In genomic region chr11:96367141-96367540, GRCm38 (mm10) we compare ENCODE assay signal across 16 mouse cellular contexts. TPM values are rescaled to one million over a fixed set of nuclear protein-coding genes. Genes with fewer than 3 reads are reported as not detected.
DNase-seq lines count a peak whose midpoint lies in the region; ATAC-seq lines count a peak whose summit lies in the region.
"Had no signal": no experiment of that assay in that cellular context is flagged by ENCODE, and none has a peak within 500 bp of the region (broad histone marks: within the 10 kb centered on the region; RNA-seq: fewer than 3 reads in every experiment).

No protein-coding gene starts in this region.

- no peaks in the 10 kb centered on the region for H3K36me3 ChIP-seq in kidney, embryonic 14.5 days (ENCODE audit: control insufficient read depth, insufficient read depth, low read length)
- no peaks in the 10 kb centered on the region for H3K36me3 ChIP-seq in neural tube, embryonic 11.5 days (ENCODE audit: control insufficient read depth, insufficient read depth, low read length)
- H3K36me3 ChIP-seq in neural tube, embryonic 13.5 days, result no peaks in the 10 kb centered on the region

- H3K27me3 ChIP-seq in kidney, embryonic 14.5 days (ENCODE audit: control insufficient read depth, insufficient read depth, low read length), result peaks cover 10% of the 10 kb centered on the region
- H3K27me3 ChIP-seq in neural tube, embryonic 11.5 days (ENCODE audit: control insufficient read depth, insufficient read depth, low read length), result peaks cover 10% of the 10 kb centered on the region; the same call in 1 of the 2 replicates
- H3K27me3 ChIP-seq in neural tube, embryonic 13.5 days, result peaks cover 18% of the 10 kb centered on the region; the same call in 1 of the 2 replicates

- 28% methylated on average over 6 of the region's 6 CpGs for WGBS in kidney, embryonic 14.5 days
- WGBS in neural tube, embryonic 11.5 days, result 14% methylated on average over 6 of the region's 6 CpGs
- 19% methylated on average over 6 of the region's 6 CpGs for WGBS in neural tube, embryonic 13.5 days

- H3K4me1 ChIP-seq in kidney, embryonic 14.5 days (ENCODE audit: control insufficient read depth, insufficient read depth, low read length), result peaks cover 35% of the 10 kb centered on the region
- H3K4me1 ChIP-seq in neural tube, embryonic 11.5 days (ENCODE audit: control insufficient read depth, insufficient read depth, low read length), result peaks cover 25% of the 10 kb centered on the region
- H3K4me1 ChIP-seq in neural tube, embryonic 13.5 days (replicated peaks), result peaks cover 38% of the 10 kb centered on the region

- H3K27ac ChIP-seq in kidney, embryonic 14.5 days (ENCODE audit: low read depth, low read length), result no peak overlapping the region
- 0 out of 2 replicates have a peak overlapping the region, but pooled peaks have one; percentile 39 for H3K27ac ChIP-seq in neural tube, embryonic 11.5 days (ENCODE audit: low read depth, low read length)
- H3K27ac ChIP-seq in neural tube, embryonic 13.5 days (replicated peaks), result no peak overlapping the region
- H3K27ac ChIP-seq: heart, adult 2 months had no signal

- H3K4me2 ChIP-seq in kidney, embryonic 14.5 days (replicated peaks; ENCODE audit: low read depth, low read length), result peak overlapping the region; percentile 40
- H3K4me2 ChIP-seq in neural tube, embryonic 11.5 days (ENCODE audit: low read depth), result peak overlapping the region; percentile 82
- H3K4me2 ChIP-seq in neural tube, embryonic 13.5 days, result peak overlapping the region; percentile 64

- H3K9me3 ChIP-seq in kidney, embryonic 14.5 days (ENCODE audit: control insufficient read depth, low read length), result no peaks in the 10 kb centered on the region
- H3K9me3 ChIP-seq in neural tube, embryonic 11.5 days (ENCODE audit: control insufficient read depth, low read length), result no peaks in the 10 kb centered on the region
- H3K9me3 ChIP-seq in neural tube, embryonic 13.5 days, result no peaks in the 10 kb centered on the region

- ATAC-seq in kidney, embryonic 14.5 days (ENCODE audit: low FRiP score, low TSS enrichment), result no peak
- no peak for ATAC-seq in neural tube, embryonic 11.5 days (ENCODE audit: insufficient read depth, low FRiP score, low TSS enrichment)
- no peak for ATAC-seq in neural tube, embryonic 13.5 days (ENCODE audit: low read depth)
- ATAC-seq: midbrain, embryonic 16.5 days had no signal

- H3K4me3 ChIP-seq in kidney, embryonic 14.5 days (ENCODE audit: low read length), result no peak overlapping the region
- peak overlapping the region; percentile 45 for H3K4me3 ChIP-seq in neural tube, embryonic 11.5 days (ENCODE audit: low read depth, low read length)
- H3K4me3 ChIP-seq in neural tube, embryonic 13.5 days, result no peak overlapping the region; the same call in 1 of the 2 replicates
- H3K4me3 ChIP-seq: heart, adult 2 months had no signal

- no peak overlapping the region for H3K9ac ChIP-seq in kidney, embryonic 14.5 days (ENCODE audit: low read depth, low read length)
- H3K9ac ChIP-seq in neural tube, embryonic 11.5 days (ENCODE audit: low read length), result peak overlapping the region; percentile 71
- H3K9ac ChIP-seq in neural tube, embryonic 13.5 days, result no peak overlapping the region

- DNase-seq in kidney, postnatal 36 days, result no peak
- no peak for DNase-seq in neural tube, embryonic 11.5 days (ENCODE audit: low spot score)
- no peak for DNase-seq in neural tube, embryonic 10.5 days (ENCODE audit: extremely low spot score, low spot score)
- DNase-seq in cerebellum, adult 18-20 months, result no peak
- no peak for DNase-seq in Muller cell, postnatal 12 days (ENCODE audit: inconsistent ontology term)
- DNase-seq: cerebellum, adult 9-11 months; gastrocnemius, postnatal 10 days; heart, adult 2 months; layer of hippocampus, adult 9-11 months; liver; thymus, adult 2 months had no signal

RNA-seq across cellular contexts. Expression of gene Hoxb1, which starts 1.6 kb away (rescaled TPM):
- 0.27 and 0.37 TPM in 2 replicates for polyA plus RNA-seq in kidney, embryonic 14.5 days (2014; fragmentation: Nextera tagmentation; extraction: Ambion mirVana)
- polyA plus RNA-seq in neural tube, embryonic 11.5 days (2014; fragmentation: Nextera tagmentation; extraction: Ambion mirVana), result 15.7 and 17.2 TPM in 2 replicates
- 1.2 and 1.6 TPM in 2 replicates for polyA plus RNA-seq in neural tube, embryonic 13.5 days (2015; fragmentation: Nextera tagmentation; extraction: Ambion mirVana)
- polyA plus RNA-seq: forebrain, embryonic 11.5 days; heart, adult 2 months; heart, postnatal 0 days; midbrain, embryonic 16.5 days; thymus, adult 2 months had no signal

RNA-seq across cellular contexts. Expression of gene Hoxb2, which starts 16.8 kb away (rescaled TPM):
- 49.9 and 67.2 TPM in 2 replicates for polyA plus RNA-seq in kidney, embryonic 14.5 days (2014; fragmentation: Nextera tagmentation; extraction: Ambion mirVana)
- polyA plus RNA-seq in neural tube, embryonic 11.5 days (2014; fragmentation: Nextera tagmentation; extraction: Ambion mirVana), result 88.2 and 89.0 TPM in 2 replicates
- 63.0 and 67.1 TPM in 2 replicates for polyA plus RNA-seq in neural tube, embryonic 13.5 days (2015; fragmentation: Nextera tagmentation; extraction: Ambion mirVana)
- polyA plus RNA-seq: forebrain, embryonic 11.5 days had no signal

RNA-seq across cellular contexts. Expression of gene Hoxb3, which starts 44.0 kb away (rescaled TPM):
- 8.2 and 8.6 TPM in 2 replicates for polyA plus RNA-seq in kidney, embryonic 14.5 days (2014; fragmentation: Nextera tagmentation; extraction: Ambion mirVana)
- polyA plus RNA-seq in neural tube, embryonic 11.5 days (2014; fragmentation: Nextera tagmentation; extraction: Ambion mirVana), result 10.3 and 14.2 TPM in 2 replicates
- 12.8 and 14.7 TPM in 2 replicates for polyA plus RNA-seq in neural tube, embryonic 13.5 days (2015; fragmentation: Nextera tagmentation; extraction: Ambion mirVana)
- polyA plus RNA-seq: forebrain, embryonic 11.5 days; midbrain, embryonic 16.5 days had no signal

RNA-seq across cellular contexts. Expression of gene Hoxb4, which starts 49.1 kb away (rescaled TPM):
- 4.2 and 8.6 TPM in 2 replicates for polyA plus RNA-seq in kidney, embryonic 14.5 days (2014; fragmentation: Nextera tagmentation; extraction: Ambion mirVana)
- 3.1 and 3.8 TPM in 2 replicates for polyA plus RNA-seq in neural tube, embryonic 11.5 days (2014; fragmentation: Nextera tagmentation; extraction: Ambion mirVana)
- polyA plus RNA-seq in neural tube, embryonic 13.5 days (2015; fragmentation: Nextera tagmentation; extraction: Ambion mirVana), result 7.5 and 8.7 TPM in 2 replicates
- polyA plus RNA-seq: forebrain, embryonic 11.5 days; midbrain, embryonic 16.5 days had no signal
